Mouse (Mus musculus) liver, embryonic 15.5 days (tissue): ENCODE measurements around the gene Jag2. TPM values are rescaled to one million over a fixed set of nuclear protein-coding genes. Genes with fewer than 3 reads are reported as not detected.
A peak's percentile ranks its signal among the peaks of the same experiment; 100 is the strongest.

Experiments used
- ATAC-seq: fragments of 200-750 bp; cut with Nextera tagmentation; 2 replicates; pipeline ENCODE4 v1.8.0; 2017; ENCODE audit warnings: moderate number of reproducible peaks, mild to moderate bottlenecking, moderate library complexity; ENCODE audit not compliant: insufficient read depth
- H3K27ac ChIP-seq: fragments of 300-500 bp; sonication (generic); replicated peaks from 2 replicates; pipeline ENCODE4 v1.5.1; 2015; ENCODE audit warnings: mild to moderate bottlenecking, inconsistent platforms
- H3K27me3 ChIP-seq: fragments of 300-500 bp; sonication (generic); 2 replicates; pipeline ENCODE4 v1.6.1; 2015; ENCODE audit warnings: mild to moderate bottlenecking, inconsistent platforms
- H3K36me3 ChIP-seq: fragments of 300-500 bp; sonication (generic); replicated peaks from 2 replicates; pipeline ENCODE4 v1.6.1; 2015; ENCODE audit warnings: moderate library complexity, mild to moderate bottlenecking, inconsistent platforms
- H3K4me1 ChIP-seq: fragments of 300-500 bp; sonication (generic); replicated peaks from 2 replicates; pipeline ENCODE4 v1.6.1; 2015; ENCODE audit warnings: inconsistent platforms
- H3K4me2 ChIP-seq: fragments of 300-500 bp; sonication (generic); 2 replicates; pipeline ENCODE4 v1.6.1; 2015; ENCODE audit warnings: moderate library complexity, mild to moderate bottlenecking, inconsistent platforms
- H3K4me3 ChIP-seq: fragments of 300-500 bp; sonication (generic); replicated peaks from 2 replicates; pipeline ENCODE4 v1.5.1; 2015; ENCODE audit warnings: mild to moderate bottlenecking, inconsistent platforms
- H3K9ac ChIP-seq: fragments of 300-500 bp; sonication (generic); 2 replicates; pipeline ENCODE4 v1.6.1; 2015; ENCODE audit warnings: moderate library complexity, mild to moderate bottlenecking, inconsistent platforms
- H3K9me3 ChIP-seq: fragments of 300-500 bp; sonication (generic); replicated peaks from 2 replicates; pipeline ENCODE4 v1.6.1; 2016; ENCODE audit warnings: inconsistent platforms
- WGBS: fragments of 180-500 bp; shearing (Covaris S2); methylation state at CpG from one replicate; pipeline ENCODE4 v1.1.7; 2015; ENCODE audit warnings: mixed read lengths; ENCODE audit not compliant: insufficient replicate concordance; 5-methylcytosine and 5-hydroxymethylcytosine counted together
- polyA plus RNA-seq: library from polyadenylated mRNA; unstranded; fragments of >200 nt; fragmentation: Nextera tagmentation; extraction: Ambion mirVana; gene quantifications from 2 replicates; pipeline ENCODE4 v1.2.1, GENCODE M21; 2015

Jag2 gene
- polyA plus RNA-seq, 1 experiment from 2014 or later = 0.32 TPM

DNA sequence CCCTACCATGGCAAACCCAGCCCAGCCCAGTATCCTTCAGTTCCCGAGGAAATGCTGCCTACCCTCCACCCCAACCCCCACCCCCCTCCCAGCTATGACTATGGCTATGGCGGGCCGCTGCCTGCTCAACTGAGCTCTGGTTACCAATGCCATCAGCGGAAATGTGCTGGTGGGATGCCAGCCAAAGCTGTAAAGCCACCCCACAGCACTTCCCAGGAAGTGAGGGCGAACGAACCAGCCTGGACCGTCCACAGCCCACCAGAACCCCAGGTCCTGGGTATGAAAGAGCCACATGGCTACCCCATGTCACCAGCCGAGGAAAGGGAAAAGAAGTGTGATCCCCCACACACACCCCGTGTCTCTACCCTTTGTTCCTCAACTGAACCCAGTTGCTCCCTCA lies 11.1 kb upstream of the Jag2 start:
- Histone ChIP-seq H3K4me2 (no peak overlapping the region), H3K27me3 (0 out of 2 replicates have a peak, but pooled peaks cover 6% of the 10 kb centered on the region), H3K4me1 (peaks cover 20% of the 10 kb centered on the region), H3K9ac (no peak overlapping the region), H3K4me3 (no peak overlapping the region), H3K36me3 (no peaks in the 10 kb centered on the region), H3K9me3 (no peaks in the 10 kb centered on the region), H3K27ac (no peak overlapping the region)
- no peak for ATAC-seq
- 74% methylated on average over 9 of the region's 9 CpGs for WGBS

DNA sequence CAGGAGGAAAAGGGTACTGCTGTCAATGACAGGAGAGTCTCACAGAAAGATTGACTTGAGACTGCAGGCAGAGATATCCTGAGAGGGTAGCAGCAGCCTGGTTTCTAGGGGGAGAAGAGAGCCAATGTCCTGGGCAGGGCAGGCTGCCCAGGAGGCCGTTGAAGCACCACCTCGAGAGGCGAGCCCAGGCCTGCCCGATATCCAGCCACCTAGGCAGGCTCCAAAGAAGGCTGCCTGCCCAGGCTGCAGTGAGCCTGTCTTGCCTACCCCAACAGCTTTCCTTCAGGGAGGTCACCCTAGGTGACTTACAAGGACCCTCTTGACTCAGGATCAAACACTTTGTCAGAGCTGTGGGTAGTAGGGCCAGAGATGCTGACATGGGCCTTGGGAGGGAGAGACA lies 10.7 kb upstream of the Jag2 start:
- Histone ChIP-seq H3K4me1 (peaks cover 20% of the 10 kb centered on the region), H3K27me3 (0 out of 2 replicates have a peak, but pooled peaks cover 5% of the 10 kb centered on the region), H3K9ac (no peak overlapping the region), H3K4me2 (no peak overlapping the region), H3K4me3 (no peak overlapping the region), H3K27ac (no peak overlapping the region), H3K36me3 (no peaks in the 10 kb centered on the region), H3K9me3 (no peaks in the 10 kb centered on the region)
- WGBS = 73% methylated on average over 4 of the region's 4 CpGs
- no peak for ATAC-seq

DNA sequence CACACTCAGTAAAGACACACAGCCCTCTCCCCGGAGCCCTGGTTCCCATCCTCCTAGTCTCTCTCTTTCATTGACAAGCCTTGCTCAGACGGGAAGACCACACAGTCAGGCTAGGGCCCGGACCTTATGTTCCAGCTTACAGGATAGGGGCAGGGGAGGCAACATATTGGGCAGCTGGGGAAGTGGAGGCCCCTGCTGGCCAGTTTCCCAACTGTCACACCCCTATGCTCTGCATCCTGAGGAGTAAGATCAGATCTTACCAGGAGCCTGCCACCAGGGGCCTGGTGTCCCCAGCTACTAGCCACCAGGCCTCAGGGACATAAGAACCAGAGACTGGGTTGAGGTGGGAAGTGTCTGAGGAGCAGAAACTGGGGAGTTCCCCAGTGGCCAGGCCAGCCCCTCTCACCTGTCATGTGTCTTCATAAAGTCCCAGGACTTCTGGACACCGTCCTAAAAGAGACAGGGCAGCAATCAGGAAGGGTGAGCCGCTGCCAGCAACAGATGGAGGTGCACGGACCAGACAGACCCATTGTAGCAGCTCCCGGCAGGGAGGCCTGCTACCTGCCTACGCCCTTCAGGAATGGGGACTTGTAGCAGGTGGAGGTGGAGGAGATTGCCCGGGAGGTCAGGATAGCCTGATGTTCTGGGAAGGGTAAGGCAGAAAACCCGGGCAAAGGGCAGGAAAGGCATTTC lies 9.4 kb upstream of the Jag2 start:
- ATAC-seq = no peak
- no peak overlapping the region for H3K9ac ChIP-seq
- no peak overlapping the region for H3K27ac ChIP-seq

DNA sequence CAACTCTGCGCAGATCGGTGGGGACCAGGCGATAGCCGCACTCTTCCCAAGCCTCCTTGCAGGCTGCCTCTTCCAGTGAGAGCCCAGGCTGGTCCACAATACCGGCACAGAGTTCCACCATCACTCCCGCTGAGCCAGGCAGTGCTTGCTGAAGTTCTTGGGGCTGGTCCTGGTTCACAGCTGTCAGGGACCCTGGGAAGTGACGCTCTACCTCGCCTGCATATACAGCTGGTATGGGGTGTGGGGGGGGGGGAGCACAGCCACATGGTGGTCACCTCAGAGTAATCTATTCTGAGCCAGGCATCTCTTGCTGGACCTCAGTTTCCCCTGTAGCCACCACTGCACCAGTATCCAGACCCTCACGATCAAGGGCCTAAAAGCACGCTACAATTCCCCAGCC lies 8.8 kb upstream of the Jag2 start:
- Histone ChIP-seq H3K4me1 (peaks cover 20% of the 10 kb centered on the region), H3K36me3 (no peaks in the 10 kb centered on the region), H3K27me3 (0 out of 2 replicates have a peak, but pooled peaks cover 6% of the 10 kb centered on the region), H3K4me3 (no peak overlapping the region), H3K9me3 (no peaks in the 10 kb centered on the region), H3K9ac (no peak overlapping the region), H3K4me2 (no peak overlapping the region), H3K27ac (no peak overlapping the region)
- WGBS = 80% methylated on average over 10 of the region's 10 CpGs
- no peak for ATAC-seq

More for the DNA sequence above, 9.4 kb upstream of the Jag2 start:
- no peak overlapping the region for H3K4me2 ChIP-seq
- no peaks in the 10 kb centered on the region for H3K9me3 ChIP-seq
- peaks cover 20% of the 10 kb centered on the region for H3K4me1 ChIP-seq
- no peak overlapping the region for H3K4me3 ChIP-seq
- H3K27me3 ChIP-seq = 0 out of 2 replicates have a peak, but pooled peaks cover 5% of the 10 kb centered on the region
- WGBS = 64% methylated on average over 10 of the region's 10 CpGs
- no peaks in the 10 kb centered on the region for H3K36me3 ChIP-seq

DNA sequence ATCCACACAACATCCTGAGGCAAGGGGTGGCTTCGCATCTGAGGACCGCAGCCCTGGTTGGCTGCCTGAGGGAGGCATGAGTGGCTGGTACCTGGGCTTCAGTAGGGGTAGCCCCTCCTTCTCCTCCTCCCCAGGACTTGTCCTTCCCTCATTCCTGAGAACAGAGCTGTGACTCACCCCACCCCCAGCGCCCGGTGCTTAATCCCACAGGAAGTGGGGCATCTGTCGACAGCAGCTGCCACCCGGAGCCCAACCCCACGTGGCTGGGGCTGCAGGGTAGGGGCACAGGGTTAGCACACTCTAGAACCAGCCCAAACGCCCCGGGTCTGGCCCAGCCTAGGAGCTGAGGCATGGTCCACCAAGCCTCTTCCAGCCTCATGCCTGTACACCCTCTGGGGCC lies 8.3 kb upstream of the Jag2 start:
- no peak overlapping the region for H3K4me2 ChIP-seq
- H3K27ac ChIP-seq = no peak overlapping the region
- no peak overlapping the region for H3K4me3 ChIP-seq
- no peak overlapping the region for H3K9ac ChIP-seq
- no peak for ATAC-seq
- peaks cover 20% of the 10 kb centered on the region for H3K4me1 ChIP-seq
- peaks cover 10% of the 10 kb centered on the region; the same call in 1 of the 2 replicates for H3K27me3 ChIP-seq
- WGBS = 40% methylated on average over 9 of the region's 9 CpGs
- H3K9me3 ChIP-seq = no peaks in the 10 kb centered on the region
- H3K36me3 ChIP-seq = no peaks in the 10 kb centered on the region

DNA sequence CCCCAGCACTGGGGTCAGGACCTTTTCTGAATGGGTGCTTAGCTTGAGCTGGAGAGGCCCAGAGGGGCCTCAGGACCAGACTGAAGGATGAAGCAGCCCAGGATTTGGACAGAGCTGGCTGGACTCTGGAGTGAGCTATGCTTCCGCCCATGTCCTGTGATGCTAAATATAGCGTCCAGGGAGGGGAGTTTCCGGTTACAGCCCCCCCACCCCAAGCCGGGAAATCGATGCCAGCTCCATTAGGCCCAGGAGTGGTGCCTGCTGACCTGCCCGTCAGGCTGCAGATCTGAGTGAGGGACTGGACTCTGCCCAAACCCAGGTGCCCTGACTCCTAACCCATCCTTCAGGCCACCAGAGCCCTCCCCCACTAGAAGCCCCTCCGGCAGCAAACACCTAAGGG lies 3.1 kb upstream of the Jag2 start:
- H3K9ac ChIP-seq = no peak overlapping the region
- H3K27me3 ChIP-seq = peaks cover 58% of the 10 kb centered on the region
- no peak for ATAC-seq

DNA sequence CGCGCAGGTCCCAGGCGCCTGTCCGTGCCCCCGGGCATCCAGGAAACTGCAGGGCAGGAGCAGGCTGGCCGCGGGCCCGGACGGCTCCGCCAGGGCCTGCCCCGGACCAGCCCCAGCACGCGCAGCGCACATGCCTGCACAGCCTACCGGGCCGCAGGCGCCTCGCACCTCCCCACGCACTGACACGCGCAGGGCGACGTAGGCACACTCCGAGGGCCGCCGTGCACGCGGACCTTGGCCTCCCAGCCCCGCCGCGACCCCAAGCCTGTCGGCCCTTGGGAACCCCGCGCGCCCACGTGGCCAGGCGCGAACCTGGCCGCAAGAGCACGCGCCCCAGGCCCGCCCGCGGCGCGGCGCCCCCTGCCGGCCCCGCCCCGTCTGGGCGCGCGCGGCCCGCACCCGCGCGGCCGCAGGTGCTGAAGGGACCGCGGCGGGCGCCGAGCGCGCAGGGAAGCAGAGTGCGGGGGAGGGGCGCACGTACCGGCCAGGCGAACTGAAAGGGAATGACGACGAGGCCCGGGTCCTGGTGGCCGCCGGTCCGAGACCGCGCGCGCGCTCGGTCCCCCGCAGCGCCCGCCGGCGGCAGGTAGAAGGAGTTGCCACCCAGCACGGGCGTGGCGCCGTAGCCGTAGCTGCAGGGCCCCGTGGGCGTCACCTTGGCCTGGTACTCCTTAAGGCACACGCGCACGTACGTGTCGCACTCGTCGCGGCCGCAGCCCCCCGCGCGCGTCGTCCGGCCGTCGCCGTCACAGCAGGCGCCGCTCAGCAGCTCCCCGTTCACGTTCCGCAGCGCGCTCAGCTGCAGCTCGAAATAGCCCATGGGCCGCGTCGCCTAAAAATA lies 955 bp downstream of the Jag2 start:
- 3% methylated on average over 120 of the region's 124 CpGs for WGBS
- peaks cover 16% of the 10 kb centered on the region for H3K4me1 ChIP-seq
- H3K4me2 ChIP-seq = peak overlapping the region; percentile 67
- H3K9me3 ChIP-seq = no peaks in the 10 kb centered on the region
- H3K9ac ChIP-seq = no peak overlapping the region
- no peak for ATAC-seq
- H3K27ac ChIP-seq = no peak overlapping the region
- H3K4me3 ChIP-seq = peak overlapping the region; percentile 47
- H3K27me3 ChIP-seq = peaks cover 88% of the 10 kb centered on the region
- H3K36me3 ChIP-seq = no peaks in the 10 kb centered on the region

More for the DNA sequence above, 3.1 kb upstream of the Jag2 start:
- no peaks in the 10 kb centered on the region for H3K36me3 ChIP-seq
- no peak overlapping the region for H3K4me2 ChIP-seq
- no peaks in the 10 kb centered on the region for H3K9me3 ChIP-seq
- no peak overlapping the region for H3K27ac ChIP-seq
- no peak overlapping the region for H3K4me3 ChIP-seq
- 34% methylated on average over 7 of the region's 7 CpGs for WGBS
- peaks cover 16% of the 10 kb centered on the region for H3K4me1 ChIP-seq

DNA sequence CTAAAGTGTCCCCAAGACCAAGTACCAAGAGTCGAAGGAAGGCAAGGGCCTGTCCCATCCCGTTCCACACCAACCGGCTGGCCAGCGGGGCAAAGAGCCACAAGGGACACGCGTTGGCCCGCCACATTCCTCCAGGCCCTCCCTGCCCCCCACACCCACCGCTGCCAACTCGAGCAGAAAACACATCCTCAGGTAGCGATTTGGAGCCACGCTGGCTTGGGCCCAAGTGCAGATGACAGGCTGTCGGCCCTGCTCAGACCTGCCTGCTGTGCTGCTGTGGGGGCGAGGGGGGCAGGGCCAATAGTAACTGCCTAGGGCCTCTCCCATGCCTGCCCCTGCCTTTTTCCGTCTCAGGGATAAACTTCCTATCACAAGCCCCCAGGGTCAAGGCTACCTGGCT lies 2.3 kb downstream of the Jag2 start:
- H3K4me3 ChIP-seq = no peak overlapping the region

DNA sequence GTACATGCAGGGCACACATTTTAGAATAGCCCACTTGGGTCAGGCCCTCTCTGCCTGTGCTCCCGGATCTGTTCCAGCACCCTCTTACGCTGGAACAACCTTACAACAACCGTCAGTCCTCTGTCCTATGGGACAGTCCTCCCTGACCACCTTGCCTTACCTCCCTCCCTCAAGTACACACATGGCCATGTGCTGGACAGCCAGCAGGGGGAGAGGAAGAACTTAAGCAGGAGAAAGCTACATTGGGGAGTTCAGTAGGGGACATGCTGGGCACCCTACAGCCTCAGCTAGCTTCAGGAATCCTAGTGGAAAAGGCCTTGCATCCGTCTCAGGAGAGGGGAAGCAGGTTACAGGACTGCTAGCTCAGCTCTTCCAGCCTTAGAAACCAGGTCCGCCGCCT lies 3.6 kb downstream of the Jag2 start:
- Histone ChIP-seq H3K27ac (no peak overlapping the region), H3K4me1 (peaks cover 16% of the 10 kb centered on the region), H3K4me3 (no peak overlapping the region), H3K4me2 (no peak overlapping the region), H3K27me3 (peaks cover 63% of the 10 kb centered on the region), H3K36me3 (no peaks in the 10 kb centered on the region), H3K9me3 (no peaks in the 10 kb centered on the region), H3K9ac (no peak overlapping the region)
- WGBS = 84% methylated on average over 6 of the region's 6 CpGs
- ATAC-seq = no peak

More for the DNA sequence above, 2.3 kb downstream of the Jag2 start:
- Histone ChIP-seq H3K4me1 (peaks cover 16% of the 10 kb centered on the region), H3K27me3 (peaks cover 76% of the 10 kb centered on the region), H3K9me3 (no peaks in the 10 kb centered on the region), H3K36me3 (no peaks in the 10 kb centered on the region), H3K27ac (no peak overlapping the region), H3K9ac (no peak overlapping the region), H3K4me2 (no peak overlapping the region)
- 76% methylated on average over 14 of the region's 14 CpGs for WGBS
- no peak for ATAC-seq

DNA sequence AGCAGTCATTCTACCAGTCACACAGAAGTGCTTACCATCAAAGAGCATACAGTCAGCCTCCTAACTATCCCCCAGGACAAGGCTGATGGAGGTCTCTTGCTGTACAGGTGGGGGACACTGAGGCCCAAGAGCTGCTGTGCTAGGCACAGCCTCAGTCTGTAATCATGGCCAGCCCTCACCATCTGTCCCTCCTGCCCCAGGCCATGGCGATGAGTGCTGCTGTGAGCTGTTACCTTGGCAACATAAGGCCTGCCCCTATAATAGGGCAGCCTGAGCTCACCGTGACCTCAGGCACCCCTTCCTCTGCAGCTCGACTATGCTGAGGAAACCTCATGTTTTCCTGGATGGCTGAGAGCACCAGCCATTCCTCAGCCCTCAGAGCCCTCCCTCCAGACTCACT lies 7.0 kb downstream of the Jag2 start:
- WGBS = 40% methylated on average over 3 of the region's 3 CpGs
- no peak for ATAC-seq
- Histone ChIP-seq H3K27me3 (peaks cover 34% of the 10 kb centered on the region), H3K36me3 (no peaks in the 10 kb centered on the region), H3K9me3 (no peaks in the 10 kb centered on the region), H3K4me3 (no peak overlapping the region), H3K4me1 (no peaks in the 10 kb centered on the region), H3K4me2 (no peak overlapping the region), H3K9ac (no peak overlapping the region), H3K27ac (no peak overlapping the region)

DNA sequence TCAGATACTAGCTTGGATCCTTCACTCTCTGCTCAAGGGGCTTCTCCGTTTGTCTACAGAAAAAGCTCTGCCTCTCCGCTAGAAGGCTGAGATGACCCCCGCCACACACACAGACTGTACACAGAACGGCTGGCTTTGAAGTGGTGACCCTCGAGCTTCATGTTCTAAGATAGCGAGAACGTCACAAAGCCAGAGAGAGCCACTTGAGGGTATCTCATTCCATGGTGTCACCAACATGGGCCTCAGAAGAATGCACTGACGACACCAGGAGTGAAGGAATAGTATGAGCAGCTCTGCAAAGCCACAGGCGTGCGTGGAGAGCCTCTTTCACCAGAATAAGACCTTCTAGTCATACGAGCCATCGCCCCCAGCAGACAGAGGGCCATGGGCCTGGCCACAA lies 8.1 kb downstream of the Jag2 start:
- Histone ChIP-seq H3K9me3 (no peaks in the 10 kb centered on the region), H3K4me1 (no peaks in the 10 kb centered on the region), H3K9ac (no peak overlapping the region), H3K36me3 (no peaks in the 10 kb centered on the region), H3K27ac (no peak overlapping the region), H3K4me2 (no peak overlapping the region), H3K4me3 (no peak overlapping the region), H3K27me3 (peaks cover 24% of the 10 kb centered on the region)
- 75% methylated on average over 12 of the region's 12 CpGs for WGBS
- ATAC-seq = no peak
